Mouse (Mus musculus): ENCODE measurements around the gene Dgki. TPM values are rescaled to one million over a fixed set of nuclear protein-coding genes. Genes with fewer than 3 reads are reported as not detected.

Dgki gene
- polyA plus RNA-seq, 1 experiment, result 7.5 TPM

- DNase-seq, result no peak
- Histone ChIP-seq H3K27ac (ENCODE audit: insufficient read depth, low read length) (no peak overlapping the region), H3K4me1 (ENCODE audit: control insufficient read depth, insufficient read depth, low read length) (no peaks in the 10 kb centered on the region), H3K4me3 (replicated peaks; ENCODE audit: insufficient read depth, low read depth, low read length) (no peak overlapping the region), H3K27me3 (ENCODE audit: control insufficient read depth, insufficient read depth, low read length) (no peaks in the 10 kb centered on the region)
- WGBS, result 76% methylated on average over 6 of the region's 6 CpGs
- TF ChIP-seq POLR2A (IDR thresholded peaks at IDR 0.05; ENCODE audit: borderline replicate concordance, insufficient read depth, low read length), result no peak
- no peak for TF ChIP-seq CTCF (IDR thresholded peaks at IDR 0.05; ENCODE audit: borderline replicate concordance, insufficient read depth, low read depth, low read length)
These were observed 68.8 kb downstream of the Dgki start for GRCm38 (mm10) chr6:37231148-37231547.

DNA sequence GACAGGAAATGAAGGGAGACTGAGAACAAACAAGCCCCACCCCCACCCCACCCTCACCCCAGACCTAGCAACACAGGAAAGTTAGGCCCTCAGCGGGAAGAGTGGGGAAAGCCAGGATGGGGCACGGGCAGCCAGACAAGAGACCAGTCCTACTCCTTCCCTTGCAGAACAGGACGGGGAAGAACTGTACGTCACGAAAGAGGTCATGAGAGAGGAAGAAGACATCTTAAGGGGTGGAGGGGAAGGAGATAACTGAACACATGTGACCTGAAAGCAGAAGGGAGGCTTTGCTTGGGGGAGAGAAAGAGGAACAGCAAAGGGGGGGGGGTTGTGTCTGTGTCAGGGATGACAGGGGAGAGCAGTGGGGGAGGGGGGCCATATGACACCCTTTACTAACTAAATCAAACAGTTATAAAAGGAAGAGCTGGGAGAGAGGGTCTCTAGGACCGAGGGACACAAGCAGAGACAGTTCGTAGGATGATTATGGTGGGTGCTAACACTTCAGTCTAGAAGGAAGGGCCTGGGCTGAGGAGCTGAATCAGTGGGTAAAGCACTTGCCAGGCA is 77.0 kb downstream of the Dgki start:
- WGBS, result 87% methylated on average over 7 of the region's 7 CpGs
- H3K4me3 ChIP-seq (replicated peaks; ENCODE audit: insufficient read depth, low read depth, low read length), result no peak overlapping the region
- H3K27ac ChIP-seq (ENCODE audit: insufficient read depth, low read length), result no peak overlapping the region
- TF ChIP-seq POLR2A (IDR thresholded peaks at IDR 0.05; ENCODE audit: borderline replicate concordance, insufficient read depth, low read length) (no peak), CTCF (IDR thresholded peaks at IDR 0.05; ENCODE audit: borderline replicate concordance, insufficient read depth, low read depth, low read length) (no peak)
- no peaks in the 10 kb centered on the region for H3K27me3 ChIP-seq (ENCODE audit: control insufficient read depth, insufficient read depth, low read length)
- H3K4me1 ChIP-seq (ENCODE audit: control insufficient read depth, insufficient read depth, low read length), result peaks cover 6% of the 10 kb centered on the region; the same call in 1 of the 2 replicates
- no peak for DNase-seq

DNA sequence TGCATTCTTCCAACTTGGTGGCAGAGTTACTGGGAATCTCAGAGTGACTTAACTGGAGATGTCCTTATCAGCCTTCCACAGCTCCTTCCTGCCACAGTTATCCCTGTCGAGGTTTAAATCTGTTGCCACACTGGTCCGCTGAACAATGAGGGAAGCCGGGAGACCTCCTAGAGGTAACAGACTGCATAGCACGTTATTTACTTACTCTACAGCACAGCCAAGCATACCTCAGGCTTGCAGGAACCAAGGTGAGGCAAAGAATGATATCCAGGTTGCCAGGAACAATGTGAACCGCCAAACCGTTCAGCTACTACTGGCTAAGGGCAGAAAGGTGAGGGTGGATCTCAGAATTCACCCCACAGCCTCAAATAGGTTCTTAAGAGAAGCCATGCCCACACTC is 78.0 kb downstream of the Dgki start:
- H3K27me3 ChIP-seq (ENCODE audit: control insufficient read depth, insufficient read depth, low read length), result no peaks in the 10 kb centered on the region
- H3K4me1 ChIP-seq (ENCODE audit: control insufficient read depth, insufficient read depth, low read length), result peaks cover 6% of the 10 kb centered on the region; the same call in 1 of the 2 replicates
- WGBS, result 68% methylated on average over 6 of the region's 6 CpGs

GRCm38 (mm10) chr6:37219110-37219509 is 80.9 kb downstream of the Dgki start:
- no peaks in the 10 kb centered on the region for H3K27me3 ChIP-seq (ENCODE audit: control insufficient read depth, insufficient read depth, low read length)
- DNase-seq, result no peak
- H3K27ac ChIP-seq (ENCODE audit: insufficient read depth, low read length), result no peak overlapping the region
- no peak overlapping the region for H3K4me3 ChIP-seq (replicated peaks; ENCODE audit: insufficient read depth, low read depth, low read length)
- no peak for TF ChIP-seq CTCF (IDR thresholded peaks at IDR 0.05; ENCODE audit: borderline replicate concordance, insufficient read depth, low read depth, low read length)
- TF ChIP-seq POLR2A (IDR thresholded peaks at IDR 0.05; ENCODE audit: borderline replicate concordance, insufficient read depth, low read length), result no peak
- WGBS, result 87% methylated on average over 4 of the region's 4 CpGs
- peaks cover 26% of the 10 kb centered on the region; the same call in 1 of the 2 replicates for H3K4me1 ChIP-seq (ENCODE audit: control insufficient read depth, insufficient read depth, low read length)

More for the DNA sequence above, 78.0 kb downstream of the Dgki start:
- H3K4me3 ChIP-seq (replicated peaks; ENCODE audit: insufficient read depth, low read depth, low read length), result no peak overlapping the region
- no peak overlapping the region for H3K27ac ChIP-seq (ENCODE audit: insufficient read depth, low read length)
- no peak for DNase-seq
- TF ChIP-seq CTCF (IDR thresholded peaks at IDR 0.05; ENCODE audit: borderline replicate concordance, insufficient read depth, low read depth, low read length) (no peak), POLR2A (IDR thresholded peaks at IDR 0.05; ENCODE audit: borderline replicate concordance, insufficient read depth, low read length) (no peak)

- Histone ChIP-seq H3K4me3 (replicated peaks; ENCODE audit: insufficient read depth, low read depth, low read length) (no peak overlapping the region), H3K27ac (ENCODE audit: insufficient read depth, low read length) (no peak overlapping the region), H3K27me3 (ENCODE audit: control insufficient read depth, insufficient read depth, low read length) (no peaks in the 10 kb centered on the region), H3K4me1 (ENCODE audit: control insufficient read depth, insufficient read depth, low read length) (peaks cover 31% of the 10 kb centered on the region)
- TF ChIP-seq POLR2A (IDR thresholded peaks at IDR 0.05; ENCODE audit: borderline replicate concordance, insufficient read depth, low read length) (no peak), CTCF (IDR thresholded peaks at IDR 0.05; ENCODE audit: borderline replicate concordance, insufficient read depth, low read depth, low read length) (no peak)
- WGBS, result 34% methylated on average over 4 of the region's 4 CpGs
- peak; percentile 62 to 83 for DNase-seq
These were observed 83.6 kb downstream of the Dgki start for GRCm38 (mm10) chr6:37216342-37216763.

- peak overlapping the region; percentile 18; the same call in 1 of the 2 replicates for H3K27ac ChIP-seq (ENCODE audit: insufficient read depth, low read length)
- no peaks in the 10 kb centered on the region for H3K27me3 ChIP-seq (ENCODE audit: control insufficient read depth, insufficient read depth, low read length)
- peak; percentile 68 to 81 for DNase-seq
- TF ChIP-seq POLR2A (IDR thresholded peaks at IDR 0.05; ENCODE audit: borderline replicate concordance, insufficient read depth, low read length), result no peak
- TF ChIP-seq CTCF (IDR thresholded peaks at IDR 0.05; ENCODE audit: borderline replicate concordance, insufficient read depth, low read depth, low read length), result no peak
- peak overlapping the region; percentile 13 for H3K4me3 ChIP-seq (replicated peaks; ENCODE audit: insufficient read depth, low read depth, low read length)
- H3K4me1 ChIP-seq (ENCODE audit: control insufficient read depth, insufficient read depth, low read length), result peaks cover 31% of the 10 kb centered on the region
- 5% methylated on average over 10 of the region's 10 CpGs for WGBS
These were observed 84.3 kb downstream of the Dgki start for GRCm38 (mm10) chr6:37215655-37216054.

DNA sequence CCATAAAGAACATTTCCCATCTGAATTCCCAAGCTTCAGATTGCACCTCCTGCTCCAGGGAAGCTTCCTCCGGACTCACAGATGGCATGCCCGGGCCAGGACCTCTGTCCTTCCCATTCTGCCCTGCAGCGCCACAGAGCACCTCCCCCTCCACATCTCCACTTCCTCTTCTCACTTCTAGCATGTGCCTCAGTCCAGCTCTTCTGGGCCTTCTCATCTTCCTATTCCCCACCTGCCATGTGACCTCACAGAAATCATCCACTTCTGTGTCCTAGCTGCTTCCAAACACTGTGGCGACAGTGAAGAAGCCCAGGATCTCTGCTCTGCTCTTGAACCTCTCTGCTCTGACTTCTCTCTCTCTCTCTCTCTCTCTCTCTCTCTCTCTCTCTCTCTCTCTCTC is 87.1 kb downstream of the Dgki start:
- no peaks in the 10 kb centered on the region for H3K27me3 ChIP-seq (ENCODE audit: control insufficient read depth, insufficient read depth, low read length)
- DNase-seq, result peak in 1 of 2 experiments; percentile 46
- TF ChIP-seq CTCF (IDR thresholded peaks at IDR 0.05; ENCODE audit: borderline replicate concordance, insufficient read depth, low read depth, low read length) (no peak), POLR2A (IDR thresholded peaks at IDR 0.05; ENCODE audit: borderline replicate concordance, insufficient read depth, low read length) (no peak)
- H3K4me3 ChIP-seq (replicated peaks; ENCODE audit: insufficient read depth, low read depth, low read length), result no peak overlapping the region
- 59% methylated on average over 4 of the region's 4 CpGs for WGBS
- H3K4me1 ChIP-seq (ENCODE audit: control insufficient read depth, insufficient read depth, low read length), result peaks cover 31% of the 10 kb centered on the region
- H3K27ac ChIP-seq (ENCODE audit: insufficient read depth, low read length), result no peak overlapping the region

GRCm38 (mm10) chr6:37211545-37212247 is 88.3 kb downstream of the Dgki start:
- H3K4me3 ChIP-seq (replicated peaks; ENCODE audit: insufficient read depth, low read depth, low read length), result no peak overlapping the region
- WGBS, result 73% methylated on average over 9 of the region's 9 CpGs
- no peaks in the 10 kb centered on the region for H3K27me3 ChIP-seq (ENCODE audit: control insufficient read depth, insufficient read depth, low read length)
- DNase-seq, result no peak
- H3K27ac ChIP-seq (ENCODE audit: insufficient read depth, low read length), result no peak overlapping the region
- no peak for TF ChIP-seq CTCF (IDR thresholded peaks at IDR 0.05; ENCODE audit: borderline replicate concordance, insufficient read depth, low read depth, low read length)
- TF ChIP-seq POLR2A (IDR thresholded peaks at IDR 0.05; ENCODE audit: borderline replicate concordance, insufficient read depth, low read length), result no peak
- peaks cover 28% of the 10 kb centered on the region for H3K4me1 ChIP-seq (ENCODE audit: control insufficient read depth, insufficient read depth, low read length)

Measured in cerebellum, adult 2 months (tissue).